Mouse (Mus musculus) kidney, embryonic 14.5 days (tissue): Measurements from ENCODE around the gene Slc2a10. TPM values are rescaled to one million over a fixed set of nuclear protein-coding genes. Genes with fewer than 3 reads are reported as not detected.

Source experiments
- ATAC-seq: fragments of 200-750 bp; cut with Nextera tagmentation; 2 replicates; pipeline ENCODE4 v1.8.0; 2017; ENCODE audit warnings: moderate number of reproducible peaks, mild to moderate bottlenecking, moderate TSS enrichment, moderate library complexity; ENCODE audit not compliant: low FRiP score, low TSS enrichment
- H3K27ac ChIP-seq: fragments of 300-500 bp; sonication (generic); 2 replicates; pipeline ENCODE4 v1.5.1; 2014; ENCODE audit warnings: low read depth, mild to moderate bottlenecking, low read length, moderate library complexity, mixed read lengths
- H3K27me3 ChIP-seq: fragments of 300-500 bp; sonication (generic); 2 replicates; pipeline ENCODE4 v1.6.1; 2014; ENCODE audit warnings: mild to moderate bottlenecking, low read length; ENCODE audit not compliant: control insufficient read depth, insufficient read depth
- H3K36me3 ChIP-seq: fragments of 300-500 bp; sonication (generic); 2 replicates; pipeline ENCODE4 v1.6.1; 2014; ENCODE audit warnings: low read length, mixed read lengths; ENCODE audit not compliant: control insufficient read depth, insufficient read depth
- H3K4me1 ChIP-seq: fragments of 300-500 bp; sonication (generic); 2 replicates; pipeline ENCODE4 v1.6.1; 2014; ENCODE audit warnings: low read length, mixed read lengths; ENCODE audit not compliant: control insufficient read depth, insufficient read depth
- H3K4me2 ChIP-seq: fragments of 300-500 bp; sonication (generic); replicated peaks from 2 replicates; pipeline ENCODE4 v1.6.1; 2014; ENCODE audit warnings: low read depth, mild to moderate bottlenecking, low read length
- H3K4me3 ChIP-seq: fragments of 300-500 bp; sonication (generic); 2 replicates; pipeline ENCODE4 v1.5.1; 2014; ENCODE audit warnings: mild to moderate bottlenecking, low read length
- H3K9ac ChIP-seq: fragments of 300-500 bp; sonication (generic); 2 replicates; pipeline ENCODE4 v1.6.1; 2014; ENCODE audit warnings: low read depth, mild to moderate bottlenecking, low read length, moderate library complexity
- H3K9me3 ChIP-seq: fragments of 300-500 bp; sonication (generic); 2 replicates; pipeline ENCODE4 v1.6.1; 2016; ENCODE audit warnings: low read length; ENCODE audit not compliant: control insufficient read depth
- WGBS: fragments of 180-500 bp; shearing (Covaris S2); extraction: QIAGEN DNeasy Blood & Tissue Kit; methylation state at CpG from one replicate; pipeline ENCODE4 v1.1.7; 2014; 5-methylcytosine and 5-hydroxymethylcytosine counted together
- polyA plus RNA-seq: library from polyadenylated mRNA; unstranded; fragments of >200 nt; fragmentation: Nextera tagmentation; extraction: Ambion mirVana; gene quantifications from 2 replicates; pipeline ENCODE4 v1.2.1, GENCODE M21; 2014

Gene Slc2a10
- polyA plus RNA-seq, 1 experiment from 2014 or later: 6.9 TPM

DNA sequence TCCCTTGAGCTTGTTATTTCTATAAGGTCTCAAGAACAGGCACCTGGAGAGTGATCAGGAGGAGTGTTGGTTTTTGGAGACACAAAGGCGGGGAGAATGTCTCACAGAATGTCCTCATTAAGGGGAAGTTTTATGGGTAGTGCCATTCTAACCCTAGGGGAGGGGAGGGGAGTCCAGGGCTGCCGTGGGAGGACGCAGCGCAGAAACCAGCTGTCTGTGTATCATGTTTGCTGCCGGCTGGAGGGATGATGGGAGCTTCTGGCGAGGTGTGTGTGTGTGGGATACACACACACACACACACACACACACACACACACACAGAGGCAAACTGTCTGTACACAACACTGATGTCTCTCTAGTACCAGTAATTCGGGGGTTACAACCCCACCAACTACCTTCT is 8.8 kb downstream of the Slc2a10 start:
- peak; percentile 63 for ATAC-seq
- 15% methylated on average over 7 of the region's 7 CpGs for WGBS
- peaks cover 25% of the 10 kb centered on the region for H3K4me1 ChIP-seq
- no peak overlapping the region for H3K9ac ChIP-seq
- no peaks in the 10 kb centered on the region for H3K27me3 ChIP-seq
- H3K4me3 ChIP-seq: no peak overlapping the region
- no peaks in the 10 kb centered on the region for H3K36me3 ChIP-seq
- peak overlapping the region; percentile 8; the same call in 1 of the 2 replicates for H3K4me2 ChIP-seq
- peak overlapping the region; percentile 62; the same call in 1 of the 2 replicates for H3K27ac ChIP-seq
- no peaks in the 10 kb centered on the region for H3K9me3 ChIP-seq

DNA sequence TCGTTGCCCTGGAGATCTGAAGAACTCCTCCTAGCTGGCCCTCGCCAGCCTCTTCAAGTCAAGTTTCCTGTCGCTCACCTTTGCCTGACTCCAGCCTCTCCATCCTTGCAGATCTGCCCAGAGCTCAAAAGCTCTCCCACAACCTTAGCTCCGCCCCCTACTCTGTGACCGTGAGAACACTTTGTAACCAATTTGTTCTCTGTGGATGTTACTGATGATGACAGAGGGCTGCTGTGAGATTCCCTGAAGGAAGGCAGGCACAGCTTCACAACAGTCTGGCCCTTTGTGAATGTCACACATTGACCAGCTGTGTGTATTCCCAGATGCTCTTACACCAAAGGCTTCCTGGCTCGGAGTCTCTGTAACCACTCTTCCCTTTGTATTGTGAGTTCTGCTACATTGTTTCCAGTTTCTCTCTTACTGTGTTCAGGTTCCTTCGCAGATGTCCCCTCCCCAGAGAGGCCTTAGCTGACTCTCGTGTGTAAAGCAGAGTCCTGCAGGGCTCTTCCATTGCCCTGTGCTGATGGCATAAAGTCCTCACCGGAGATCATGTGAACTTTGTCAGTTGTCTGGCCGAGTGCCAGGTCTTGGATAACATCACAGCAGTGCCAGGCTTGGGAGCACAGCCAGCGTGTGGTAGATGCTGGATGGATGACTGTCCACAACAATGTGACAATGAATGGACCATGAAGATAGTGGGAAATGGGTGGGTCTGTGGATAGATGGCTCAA is 9.4 kb downstream of the Slc2a10 start:
- 18% methylated on average over 11 of the region's 11 CpGs for WGBS
- H3K4me2 ChIP-seq: no peak overlapping the region; the same call in 1 of the 2 replicates
- no peaks in the 10 kb centered on the region for H3K36me3 ChIP-seq
- no peak overlapping the region for H3K4me3 ChIP-seq
- no peaks in the 10 kb centered on the region for H3K27me3 ChIP-seq
- H3K9ac ChIP-seq: no peak overlapping the region
- peak; percentile 58 for ATAC-seq
- no peaks in the 10 kb centered on the region for H3K9me3 ChIP-seq
- H3K27ac ChIP-seq: peak overlapping the region; percentile 62
- peaks cover 25% of the 10 kb centered on the region for H3K4me1 ChIP-seq

DNA sequence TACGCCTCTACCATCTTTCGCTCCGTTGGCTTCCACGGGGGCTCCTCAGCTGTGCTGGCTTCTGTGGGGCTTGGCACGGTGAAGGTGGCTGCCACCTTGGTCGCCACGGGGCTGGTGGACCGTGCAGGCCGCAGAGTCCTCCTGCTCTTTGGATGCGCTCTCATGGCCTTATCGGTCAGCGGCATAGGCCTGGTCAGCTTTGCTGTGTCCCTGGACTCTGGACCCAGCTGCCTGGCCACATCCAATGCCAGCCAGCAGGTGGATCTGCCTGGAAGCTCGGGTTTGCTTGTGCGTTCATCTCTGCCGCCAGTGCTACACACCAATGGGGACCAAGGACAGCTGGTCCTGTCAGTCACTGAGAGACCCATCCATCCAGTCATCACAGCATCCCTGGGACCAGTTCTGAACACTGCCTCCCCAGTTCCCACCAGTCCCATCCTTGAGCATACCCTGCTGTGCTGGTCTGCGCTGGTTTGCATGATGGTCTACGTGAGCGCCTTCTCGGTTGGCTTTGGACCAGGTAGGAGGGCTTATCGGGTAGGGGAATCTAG is 11.7 kb downstream of the Slc2a10 start:
- peaks cover 17% of the 10 kb centered on the region for H3K4me1 ChIP-seq
- ATAC-seq: no peak
- no peak overlapping the region for H3K27ac ChIP-seq
- no peaks in the 10 kb centered on the region for H3K9me3 ChIP-seq
- no peak overlapping the region for H3K9ac ChIP-seq
- no peaks in the 10 kb centered on the region for H3K36me3 ChIP-seq
- H3K27me3 ChIP-seq: no peaks in the 10 kb centered on the region
- no peak overlapping the region for H3K4me2 ChIP-seq
- WGBS: 97% methylated on average over 20 of the region's 20 CpGs
- H3K4me3 ChIP-seq: no peak overlapping the region

DNA sequence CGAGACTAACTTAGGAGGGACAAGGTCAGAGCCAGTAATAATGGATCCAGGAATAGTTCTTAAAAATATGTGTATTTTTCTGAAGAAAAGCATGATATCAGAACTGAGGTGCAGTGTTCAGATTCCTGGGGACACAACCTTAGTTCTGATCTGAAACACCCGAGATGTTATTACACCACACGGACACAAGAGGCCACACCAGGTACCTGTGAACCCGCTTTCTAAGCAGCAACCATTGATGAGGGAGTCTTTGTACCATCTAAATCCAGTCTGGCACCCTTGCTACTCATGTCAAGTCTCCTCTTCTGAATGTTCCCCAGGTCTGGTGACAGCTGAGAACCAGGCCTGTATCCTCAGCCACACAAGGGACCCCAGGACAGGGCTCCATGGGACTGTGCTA is 22.0 kb downstream of the Slc2a10 start:
- no peaks in the 10 kb centered on the region for H3K36me3 ChIP-seq
- H3K9me3 ChIP-seq: peaks cover 3% of the 10 kb centered on the region; the same call in 1 of the 2 replicates
- H3K4me1 ChIP-seq: no peaks in the 10 kb centered on the region
- H3K27ac ChIP-seq: no peak overlapping the region
- 64% methylated on average over 4 of the region's 4 CpGs for WGBS
- H3K4me3 ChIP-seq: no peak overlapping the region
- H3K4me2 ChIP-seq: no peak overlapping the region
- ATAC-seq: no peak
- no peak overlapping the region for H3K9ac ChIP-seq
- H3K27me3 ChIP-seq: no peaks in the 10 kb centered on the region

DNA sequence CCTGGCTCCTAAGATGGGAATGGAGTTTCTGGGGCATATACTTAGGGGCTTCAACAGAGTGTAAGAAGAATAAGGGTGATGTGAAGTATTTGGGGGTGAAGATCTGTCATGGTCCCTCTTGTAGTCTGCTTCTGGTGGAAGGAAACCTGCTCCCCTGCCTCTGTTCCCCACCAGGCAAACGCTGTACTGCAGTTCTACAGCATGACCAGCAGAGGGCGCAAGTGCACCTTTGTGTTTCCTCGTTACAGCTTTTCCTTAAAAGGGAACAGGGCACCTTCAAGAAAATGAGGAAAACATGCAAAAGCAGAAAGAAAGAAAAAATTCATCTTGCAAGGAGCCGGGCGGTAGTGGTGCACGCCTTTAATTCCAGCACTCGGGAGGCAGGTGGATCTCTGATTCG is 25.5 kb downstream of the Slc2a10 start:
- Histone ChIP-seq H3K4me2 (no peak overlapping the region), H3K9me3 (no peaks in the 10 kb centered on the region), H3K4me3 (no peak overlapping the region), H3K27ac (no peak overlapping the region), H3K27me3 (no peaks in the 10 kb centered on the region), H3K4me1 (0 out of 2 replicates have a peak, but pooled peaks cover 4% of the 10 kb centered on the region), H3K9ac (no peak overlapping the region), H3K36me3 (no peaks in the 10 kb centered on the region)
- whole genome bisulfite sequencing: 15% methylated on average over 8 of the region's 8 CpGs
- no peak for ATAC-seq

DNA sequence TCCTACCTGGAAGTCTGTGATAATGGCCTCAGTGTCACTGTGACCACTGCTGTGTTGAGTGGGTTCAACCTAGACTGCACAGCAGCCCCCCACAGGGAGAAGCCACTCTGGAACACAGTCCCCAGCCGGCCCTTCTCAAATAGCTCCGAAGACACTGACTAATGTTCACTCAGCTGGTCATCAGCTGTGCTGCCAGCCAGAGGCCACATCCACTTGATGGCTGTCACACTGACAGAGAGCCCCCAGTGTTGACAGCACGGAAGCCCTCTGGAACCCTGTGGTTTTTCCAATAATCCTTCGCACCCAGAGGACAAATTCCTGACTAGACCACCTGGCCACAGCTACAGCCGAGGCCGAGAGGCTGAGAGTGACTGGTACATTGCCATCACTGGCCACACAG is 30.2 kb downstream of the Slc2a10 start:
- WGBS: 70% methylated on average over 6 of the region's 6 CpGs
- H3K4me2 ChIP-seq: no peak overlapping the region
- no peak for ATAC-seq
- no peaks in the 10 kb centered on the region for H3K27me3 ChIP-seq
- H3K4me1 ChIP-seq: 0 out of 2 replicates have a peak, but pooled peaks cover 4% of the 10 kb centered on the region
- H3K4me3 ChIP-seq: no peak overlapping the region
- H3K9me3 ChIP-seq: no peaks in the 10 kb centered on the region
- no peak overlapping the region for H3K27ac ChIP-seq
- H3K9ac ChIP-seq: no peak overlapping the region
- H3K36me3 ChIP-seq: no peaks in the 10 kb centered on the region

DNA sequence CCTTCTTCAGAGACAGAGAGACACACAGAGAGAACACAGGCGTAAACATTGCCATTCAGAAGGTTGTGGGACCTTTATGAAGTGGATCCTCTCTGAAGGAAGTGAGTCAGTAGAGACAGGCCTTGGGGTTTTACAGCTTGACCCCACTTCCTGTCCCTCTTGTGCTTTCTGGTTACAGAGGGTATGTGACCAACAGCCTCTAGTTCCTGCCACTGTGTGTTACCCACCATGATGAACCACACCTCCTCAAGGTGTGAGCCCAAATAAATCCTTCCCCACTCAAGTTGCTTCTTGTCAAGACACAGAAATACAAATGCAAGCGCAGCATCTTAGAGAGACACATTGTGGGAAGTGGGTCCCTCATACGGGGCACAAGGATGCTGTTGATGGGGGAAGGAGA is 37.4 kb downstream of the Slc2a10 start:
- Histone ChIP-seq H3K4me3 (no peak overlapping the region), H3K4me1 (no peaks in the 10 kb centered on the region), H3K9ac (no peak overlapping the region), H3K36me3 (no peaks in the 10 kb centered on the region), H3K27ac (no peak overlapping the region), H3K9me3 (no peaks in the 10 kb centered on the region), H3K4me2 (no peak overlapping the region), H3K27me3 (no peaks in the 10 kb centered on the region)
- ATAC-seq: no peak
- 80% methylated on average over 3 of the region's 3 CpGs for WGBS

DNA sequence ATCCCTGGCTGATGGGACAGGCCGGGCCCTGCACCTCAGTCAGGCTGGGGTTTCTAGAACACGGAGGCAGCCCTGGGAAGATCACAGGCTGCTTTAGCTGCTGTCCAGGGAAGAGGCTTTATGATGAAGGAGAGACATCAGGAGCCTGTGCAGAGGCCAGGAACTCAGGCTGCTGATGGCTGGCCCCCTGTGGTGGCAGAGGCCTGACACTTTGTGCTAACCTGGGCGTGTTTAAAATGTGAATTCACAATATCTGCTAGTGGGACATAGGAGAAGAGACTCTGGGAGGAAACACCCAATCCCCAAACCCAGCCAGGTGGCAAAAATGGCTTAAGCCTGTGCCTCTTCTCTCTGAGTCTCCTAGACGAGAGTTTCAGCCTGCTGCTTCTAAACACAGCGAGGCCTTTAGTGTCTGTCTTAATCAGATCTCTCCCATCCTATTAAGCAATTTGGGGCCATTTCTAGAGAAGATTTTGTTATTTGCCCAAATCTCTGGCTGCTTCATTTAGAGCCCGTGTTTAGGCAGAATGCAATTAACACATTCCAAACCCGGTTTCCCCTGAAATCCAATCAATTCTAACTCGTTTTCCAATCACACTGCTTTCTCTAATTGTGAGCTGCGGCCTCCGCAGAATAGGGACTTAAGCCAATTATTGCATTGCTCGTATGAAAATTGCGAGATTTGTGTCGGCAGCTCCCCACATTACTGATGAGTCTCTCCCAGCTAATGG is 39.5 kb downstream of the Slc2a10 start:
- H3K36me3 ChIP-seq: no peaks in the 10 kb centered on the region
- no peaks in the 10 kb centered on the region for H3K27me3 ChIP-seq
- no peaks in the 10 kb centered on the region for H3K4me1 ChIP-seq
- no peaks in the 10 kb centered on the region for H3K9me3 ChIP-seq
- WGBS: 76% methylated on average over 13 of the region's 13 CpGs
- H3K9ac ChIP-seq: no peak overlapping the region
- H3K27ac ChIP-seq: no peak overlapping the region
- no peak overlapping the region for H3K4me2 ChIP-seq
- ATAC-seq: no peak
- no peak overlapping the region for H3K4me3 ChIP-seq

DNA sequence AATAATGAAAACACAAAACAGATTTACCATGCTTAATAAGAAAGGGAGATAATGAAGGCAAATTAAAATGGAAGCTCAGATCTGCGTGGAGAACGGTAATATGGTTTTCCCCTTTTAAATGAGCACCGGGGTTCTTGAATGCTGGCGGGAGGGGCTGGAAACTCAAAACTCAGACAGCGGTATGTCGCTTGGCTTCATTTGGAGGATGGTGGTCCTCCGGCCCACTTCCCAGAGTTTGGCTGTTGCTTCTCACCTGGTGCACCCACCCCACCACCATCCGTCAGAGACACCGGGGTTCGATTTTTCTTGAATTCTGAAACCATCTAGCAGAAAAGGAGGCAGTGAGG is 40.1 kb downstream of the Slc2a10 start:
- 93% methylated on average over 10 of the region's 10 CpGs for WGBS
- no peaks in the 10 kb centered on the region for H3K4me1 ChIP-seq
- H3K36me3 ChIP-seq: no peaks in the 10 kb centered on the region
- H3K9ac ChIP-seq: no peak overlapping the region
- ATAC-seq: no peak
- H3K9me3 ChIP-seq: no peaks in the 10 kb centered on the region
- no peak overlapping the region for H3K4me2 ChIP-seq
- no peaks in the 10 kb centered on the region for H3K27me3 ChIP-seq
- H3K4me3 ChIP-seq: no peak overlapping the region
- no peak overlapping the region for H3K27ac ChIP-seq
